Mouse (Mus musculus) lung, adult 2 months (tissue): ENCODE data around the gene Trim50. TPM values are rescaled to one million over a fixed set of nuclear protein-coding genes. Genes with fewer than 3 reads are reported as not detected.

Experiments used
- DNase-seq: peaks from one replicate; pipeline ENCODE4 v3.0.0; 2022
- H3K4me1 ChIP-seq: fragments of 200-500 bp; 2 replicates; pipeline ENCODE4 v1.6.1; 2011; ENCODE audit warnings: low read length; ENCODE audit not compliant: control insufficient read depth, insufficient read depth
- H3K4me3 ChIP-seq: fragments of 200-500 bp; replicated peaks from 2 replicates; pipeline ENCODE3; 2011; ENCODE audit warnings: low read depth, mild to moderate bottlenecking, control low read depth, low read length; ENCODE audit errors: extremely low read depth
- CTCF ChIP-seq: fragments of 200-500 bp; IDR thresholded peaks from 2 replicates; pipeline ENCODE4 v1.5.1; 2011; ENCODE audit warnings: mild to moderate bottlenecking, low read length, control low read depth; ENCODE audit not compliant: insufficient read depth
- POLR2A ChIP-seq: fragments of 200-500 bp; IDR thresholded peaks from 2 replicates; pipeline ENCODE4 v1.6.1; 2011; ENCODE audit warnings: low read depth, mild to moderate bottlenecking, control low read depth, low read length, borderline replicate concordance; ENCODE audit errors: extremely low read depth
- WGBS: fragments of 180-500 bp; shearing (Covaris S2); methylation state at CpG from one replicate; pipeline ENCODE4 v1.1.7; 2018; 5-methylcytosine and 5-hydroxymethylcytosine counted together
- polyA plus RNA-seq: library from polyadenylated mRNA; depleted of rRNA; stranded (reverse); fragments of >200 nt; gene quantifications from 2 replicates; pipeline ENCODE4 v1.2.3, GENCODE M21; 2012; rRNA removed

Trim50 gene
- not detected in 2 replicates for polyA plus RNA-seq

- 49% methylated on average over 9 of the region's 9 CpGs for WGBS
- TF ChIP-seq POLR2A (no peak), CTCF (no peak)
- Histone ChIP-seq H3K4me3 (no peak within 1 kb of the TSS), H3K4me1 (no peaks in the 10 kb centered on the region)
- DNase-seq: no peak
Observed at GRCm38 (mm10) chr5:135352995-135353394, at the start of gene Trim50. TSS of gene Trim50 (plus strand) at chr5:135353295.

- WGBS: 33% methylated on average over 10 of the region's 10 CpGs
- TF ChIP-seq POLR2A: no peak
- no peak for TF ChIP-seq CTCF
- H3K4me3 ChIP-seq: no peak overlapping the region
- no peak for DNase-seq
- H3K4me1 ChIP-seq: no peaks in the 10 kb centered on the region
Observed at GRCm38 (mm10) chr5:135306321-135306965, 46.7 kb upstream of the Trim50 start.

- TF ChIP-seq POLR2A: no peak
- TF ChIP-seq CTCF: no peak
- 76% methylated on average over 3 of the region's 3 CpGs for WGBS
- Histone ChIP-seq H3K4me3 (no peak overlapping the region), H3K4me1 (no peaks in the 10 kb centered on the region)
- DNase-seq: no peak
Observed at GRCm38 (mm10) chr5:135316177-135316576, 36.9 kb upstream of the Trim50 start.

GRCm38 (mm10) chr5:135319856-135320255 is 33.2 kb upstream of the Trim50 start:
- H3K4me1 ChIP-seq: no peaks in the 10 kb centered on the region
- DNase-seq: no peak
- H3K4me3 ChIP-seq: no peak overlapping the region
- WGBS: 56% methylated on average over 2 of the region's 2 CpGs
- TF ChIP-seq CTCF (no peak), POLR2A (no peak)

- WGBS: 81% methylated on average over 1 of the region's 1 CpGs
- Histone ChIP-seq H3K4me1 (no peaks in the 10 kb centered on the region), H3K4me3 (no peak overlapping the region)
- no peak for TF ChIP-seq POLR2A
- TF ChIP-seq CTCF: no peak
- no peak for DNase-seq
Observed at GRCm38 (mm10) chr5:135322197-135322596, 30.9 kb upstream of the Trim50 start.

- TF ChIP-seq POLR2A: no peak
- no peak for TF ChIP-seq CTCF
- 36% methylated on average over 3 of the region's 3 CpGs for WGBS
- H3K4me1 ChIP-seq: no peaks in the 10 kb centered on the region
- H3K4me3 ChIP-seq: no peak overlapping the region
- DNase-seq: no peak
Observed at GRCm38 (mm10) chr5:135326121-135326659, 26.9 kb upstream of the Trim50 start.

GRCm38 (mm10) chr5:135329471-135329870 is 23.6 kb upstream of the Trim50 start:
- 87% methylated on average over 4 of the region's 4 CpGs for WGBS
- DNase-seq: no peak
- TF ChIP-seq POLR2A: no peak
- no peak for TF ChIP-seq CTCF
- Histone ChIP-seq H3K4me1 (no peaks in the 10 kb centered on the region), H3K4me3 (no peak overlapping the region)

GRCm38 (mm10) chr5:135330201-135330600 is 22.9 kb upstream of the Trim50 start:
- WGBS: 83% methylated on average over 5 of the region's 5 CpGs
- Histone ChIP-seq H3K4me1 (no peaks in the 10 kb centered on the region), H3K4me3 (no peak overlapping the region)
- TF ChIP-seq POLR2A (no peak), CTCF (no peak)
- DNase-seq: no peak

- 70% methylated on average over 6 of the region's 6 CpGs for WGBS
- no peak overlapping the region for H3K4me3 ChIP-seq
- no peaks in the 10 kb centered on the region for H3K4me1 ChIP-seq
- no peak for TF ChIP-seq CTCF
- TF ChIP-seq POLR2A: no peak
- DNase-seq: no peak
Observed at GRCm38 (mm10) chr5:135331161-135331560, 21.9 kb upstream of the Trim50 start.

GRCm38 (mm10) chr5:135337575-135337974 is 15.5 kb upstream of the Trim50 start:
- no peak for DNase-seq
- 26% methylated on average over 3 of the region's 3 CpGs for WGBS
- TF ChIP-seq CTCF: no peak
- no peak for TF ChIP-seq POLR2A

GRCm38 (mm10) chr5:135345989-135346388 is 7.1 kb upstream of the Trim50 start:
- H3K4me1 ChIP-seq: no peaks in the 10 kb centered on the region
- no peak for TF ChIP-seq CTCF
- no peak for TF ChIP-seq POLR2A
- no peak for DNase-seq
- no peak overlapping the region for H3K4me3 ChIP-seq
- WGBS: 70% methylated on average over 7 of the region's 7 CpGs

More at GRCm38 (mm10) chr5:135337575-135337974, 15.5 kb upstream of the Trim50 start:
- H3K4me3 ChIP-seq: no peak overlapping the region
- H3K4me1 ChIP-seq: no peaks in the 10 kb centered on the region
